Mouse (Mus musculus) Patski (cell line): ENCODE measurements around the gene Alms1. TPM values are rescaled to one million over a fixed set of nuclear protein-coding genes. Genes with fewer than 3 reads are reported as not detected.
"Not testable (repeated sequence)": the region's sequence is repeated elsewhere in the genome, so short reads cannot be mapped to it uniquely, and the experiment has no call there.

ENCODE experiments used
- ATAC-seq: fragments of 100-300 bp; one replicate; pipeline ENCODE4 v1.8.0; 2021
- CTCF ChIA-PET: fragments of 350-600 bp; sonication (Branson Sonifier 250); formaldehyde crosslinking; loops from one replicate; lab custom pipeline; 2022; ENCODE audit warnings: inconsistent platforms; lab: Charles Lee
- POLR2A ChIA-PET: fragments of 350-600 bp; sonication (Branson Sonifier 250); formaldehyde crosslinking; loops from one replicate; lab custom pipeline; 2022; ENCODE audit warnings: antibody characterized with exemption, inconsistent platforms; lab: Charles Lee
- DNase-seq: peaks from one replicate; pipeline ENCODE4 v3.0.0-alpha.2; 2011; ENCODE audit warnings: low read depth, low spot score
- H3K27me3 ChIP-seq: fragments of 371-371 bp; one replicate; pipeline ENCODE4 v1.5.1; 2021
- CTCF ChIP-seq: fragments of 100-300 bp; IDR thresholded peaks from one replicate; pipeline ENCODE4 v1.5.1; 2021
- in situ Hi-C: fragments of 300-500 bp; cut with MboI; formaldehyde crosslinking; loops from 3 replicates; pipeline ENCODE4 v1.11.1; 2018; ENCODE audit warnings: low pct_unique_long_range_greater_than_20kb, mixed read lengths
- polyA plus RNA-seq: library from polyadenylated mRNA; unstranded; gene quantifications from one replicate; pipeline ENCODE4 v1.2.3, GENCODE M21; 2021

Gene Alms1
- polyA plus RNA-seq, 1 experiment from 2014 or later = 5.4 TPM

- CTCF ChIA-PET = interaction anchor here (1.0 kb wide), 1 partner anchor 9 kb away, joined by 3 read pairs; no protein-coding TSS in a partner anchor
- no peak for TF ChIP-seq CTCF
- DNase-seq = no peak
- in situ Hi-C loops = no loop called here
- POLR2A ChIA-PET = interaction anchor here (1.0 kb wide), 1 partner anchor 254 kb away, joined by 3 read pairs; no protein-coding TSS in a partner anchor
- no peak for ATAC-seq
- H3K27me3 ChIP-seq = peaks cover 10% of the 10 kb centered on the region
Observed at GRCm38 (mm10) chr6:85588568-85588967, 1.2 kb downstream of the Alms1 start.

- ChIA-PET CTCF (interaction anchor here (2.0 kb wide), 1 partner anchor 13 kb away, joined by 5 read pairs; no protein-coding TSS in a partner anchor), POLR2A (no interaction called here)
- ATAC-seq (peak; percentile 56), DNase-seq (peak; percentile 24)
- no peaks in the 10 kb centered on the region for H3K27me3 ChIP-seq
- no peak for TF ChIP-seq CTCF
- in situ Hi-C loops = no loop called here
Observed at GRCm38 (mm10) chr6:85590116-85590515, 2.8 kb downstream of the Alms1 start.

- no peak for DNase-seq
- ChIA-PET CTCF (no interaction called here), POLR2A (no interaction called here)
- no peak for ATAC-seq
- no peaks in the 10 kb centered on the region for H3K27me3 ChIP-seq
- in situ Hi-C loops = no loop called here
- TF ChIP-seq CTCF = no peak
Observed at GRCm38 (mm10) chr6:85599310-85599709, 12.0 kb downstream of the Alms1 start.

GRCm38 (mm10) chr6:85610511-85610910 is 23.2 kb downstream of the Alms1 start:
- no peaks in the 10 kb centered on the region for H3K27me3 ChIP-seq
- ChIA-PET POLR2A (interaction anchor here (1.0 kb wide), 1 partner anchor 23 kb away, joined by 5 read pairs; no protein-coding TSS in a partner anchor), CTCF (no interaction called here)
- ATAC-seq = no peak
- no peak for TF ChIP-seq CTCF
- no peak for DNase-seq
- in situ Hi-C loops = no loop called here

GRCm38 (mm10) chr6:85620826-85621225 is 33.5 kb downstream of the Alms1 start:
- no peak for TF ChIP-seq CTCF
- ChIA-PET POLR2A (no interaction called here), CTCF (interaction anchor here (1.2 kb wide), 1 partner anchor 15 kb away, joined by 3 read pairs; no protein-coding TSS in a partner anchor)
- DNase-seq (no peak), ATAC-seq (no peak)
- in situ Hi-C loops = no loop called here
- no peaks in the 10 kb centered on the region for H3K27me3 ChIP-seq

GRCm38 (mm10) chr6:85621600-85621999 is 34.3 kb downstream of the Alms1 start:
- TF ChIP-seq CTCF = no peak
- in situ Hi-C loops = no loop called here
- CTCF ChIA-PET = no interaction called here
- H3K27me3 ChIP-seq = no peaks in the 10 kb centered on the region
- ATAC-seq (no peak), DNase-seq (no peak)
- POLR2A ChIA-PET = interaction anchor here (0.6 kb wide), 1 partner anchor 717 kb away, joined by 6 read pairs; no protein-coding TSS in a partner anchor

- DNase-seq = no peak
Observed at GRCm38 (mm10) chr6:85624511-85624910, 37.2 kb downstream of the Alms1 start.

GRCm38 (mm10) chr6:85633165-85633564 is 45.8 kb downstream of the Alms1 start:
- no peaks in the 10 kb centered on the region for H3K27me3 ChIP-seq
- in situ Hi-C loops = no loop called here
- ChIA-PET CTCF (no interaction called here), POLR2A (no interaction called here)
- no peak for TF ChIP-seq CTCF
- ATAC-seq (no peak), DNase-seq (no peak)

More at GRCm38 (mm10) chr6:85624511-85624910, 37.2 kb downstream of the Alms1 start:
- ChIA-PET CTCF (no interaction called here), POLR2A (interaction anchor here (0.7 kb wide), 1 partner anchor 19 kb away, joined by 3 read pairs; no protein-coding TSS in a partner anchor)
- in situ Hi-C loops = no loop called here
- no peak for ATAC-seq
- TF ChIP-seq CTCF = no peak
- no peaks in the 10 kb centered on the region for H3K27me3 ChIP-seq

- no peaks in the 10 kb centered on the region for H3K27me3 ChIP-seq
- DNase-seq = no peak
- in situ Hi-C loops = no loop called here
- POLR2A ChIA-PET = no interaction called here
- CTCF ChIA-PET = no interaction called here
- ATAC-seq = no peak
- peak; percentile 42 for TF ChIP-seq CTCF
Observed at GRCm38 (mm10) chr6:85653244-85653643, 65.9 kb downstream of the Alms1 start.

- in situ Hi-C loops, POLR2A ChIA-PET, H3K27me3 ChIP-seq, CTCF ChIA-PET: not testable (repeated sequence)
- DNase-seq (peak; percentile 19), ATAC-seq (peak; percentile 71)
Observed at GRCm38 (mm10) chr6:85701943-85702342, 114.6 kb downstream of the Alms1 start.

GRCm38 (mm10) chr6:85709206-85709605 is 121.9 kb downstream of the Alms1 start:
- CTCF ChIA-PET, in situ Hi-C loops, POLR2A ChIA-PET, ATAC-seq, H3K27me3 ChIP-seq, DNase-seq: not testable (repeated sequence)

GRCm38 (mm10) chr6:85709607-85710006 is 122.3 kb downstream of the Alms1 start:
- H3K27me3 ChIP-seq, in situ Hi-C loops, ATAC-seq, POLR2A ChIA-PET, DNase-seq: not testable (repeated sequence)
- CTCF ChIA-PET = interaction anchor here (0.6 kb wide), 1 partner anchor 34 kb away, joined by 3 read pairs; no protein-coding TSS in a partner anchor

GRCm38 (mm10) chr6:85713105-85713504 is 125.8 kb downstream of the Alms1 start, which contains the start of gene Nat8f7:
Nat8f7 (minus strand) TSS chr6:85713205.
- ATAC-seq, POLR2A ChIA-PET, H3K27me3 ChIP-seq, DNase-seq, in situ Hi-C loops, CTCF ChIA-PET: not testable (repeated sequence)
